12 mouse cellular contexts compared by ENCODE assay signal in the genomic region with DNA sequence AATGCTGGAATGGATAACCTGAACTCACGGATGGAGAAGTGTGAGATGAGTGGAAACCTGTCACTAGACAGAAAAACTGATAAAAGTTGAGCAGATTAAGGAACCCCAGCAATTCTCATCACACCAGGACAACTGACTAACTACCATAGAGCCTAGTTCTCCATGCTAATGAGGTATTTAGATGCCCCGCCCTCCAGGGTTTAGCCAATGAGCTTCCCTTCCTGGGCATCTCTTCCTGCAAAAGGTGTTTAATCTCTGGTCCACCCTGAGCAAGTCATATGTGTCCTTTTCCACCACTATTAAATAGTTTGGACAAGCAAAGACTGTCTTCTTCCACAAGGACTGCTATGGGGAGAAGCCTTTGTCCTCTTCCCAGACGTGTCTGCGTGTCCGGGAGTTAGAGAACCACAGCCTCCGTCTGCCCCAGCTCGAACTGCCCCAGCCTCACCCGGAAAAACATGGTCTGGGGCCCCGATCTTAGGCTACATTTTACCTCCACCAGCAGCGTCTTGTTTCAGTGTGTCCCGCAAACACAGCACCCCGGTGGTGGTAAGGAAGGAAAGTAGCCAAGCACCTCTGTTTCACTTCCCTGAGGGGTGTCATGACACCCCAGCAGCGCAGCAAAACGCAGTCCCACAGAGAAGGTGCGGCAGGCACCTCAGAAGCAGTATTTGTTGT. TPM values are rescaled to one million over a fixed set of nuclear protein-coding genes. Genes with fewer than 3 reads are reported as not detected.
DNase-seq lines count a peak whose midpoint lies in the region; ATAC-seq and TF ChIP-seq lines count a peak whose summit lies in the region.
"Had no signal": no experiment of that assay in that cellular context is flagged by ENCODE, and none has a peak within 500 bp of the region (broad histone marks: within the 10 kb centered on the region; RNA-seq: fewer than 3 reads in every experiment).

No protein-coding gene starts in this region.

- no peak overlapping the region for H3K27ac ChIP-seq in heart, embryonic 15.5 days
- H3K27ac ChIP-seq in heart, adult 2 months: no peak overlapping the region
- H3K27ac ChIP-seq in CH12.LX (ENCODE audit: insufficient read depth, low read depth): no peak overlapping the region
- H3K27ac ChIP-seq in intestine, embryonic 14.5 days (ENCODE audit: low read depth): no peak overlapping the region

- H3K36me3 ChIP-seq in heart, embryonic 15.5 days: no peaks in the 10 kb centered on the region
- no peaks in the 10 kb centered on the region for H3K36me3 ChIP-seq in heart, adult 2 months (ENCODE audit: control insufficient read depth, insufficient read depth, low read length)
- peaks cover 0 to 1% of the 10 kb centered on the region in 2 experiments for H3K36me3 ChIP-seq in CH12.LX (replicated peaks in 1 of 2; ENCODE audit: control insufficient read depth in 1 of 2, insufficient read depth in 1 of 2, low read length in 1 of 2)
- H3K36me3 ChIP-seq in intestine, embryonic 14.5 days (ENCODE audit: control insufficient read depth, insufficient read depth, low read length): no peaks in the 10 kb centered on the region

- in situ Hi-C loops in CH12.LX (cut with MboI; ENCODE audit: low pct_ligation_motif_present, low pct_unique_long_range_greater_than_20kb, low sequenced_read_pairs): no loop called here

- peak overlapping the region; percentile 45 for H3K4me2 ChIP-seq in heart, embryonic 15.5 days
- H3K4me2 ChIP-seq in CH12.LX (ENCODE audit: insufficient read depth, low read depth, poor library complexity, severe bottlenecking): peak overlapping the region; percentile 33; the same call in 1 of the 2 replicates
- H3K4me2 ChIP-seq in intestine, embryonic 14.5 days (ENCODE audit: low read length): peak overlapping the region; percentile 29

- peaks cover 4% of the 10 kb centered on the region; the same call in 1 of the 2 replicates for H3K4me1 ChIP-seq in heart, embryonic 15.5 days (replicated peaks)
- H3K4me1 ChIP-seq in heart, adult 2 months (ENCODE audit: control insufficient read depth, insufficient read depth, low read length): no peaks in the 10 kb centered on the region
- peaks cover 0 to 3% of the 10 kb centered on the region in 2 experiments; a peak in 1 of 4 replicates for H3K4me1 ChIP-seq in CH12.LX (ENCODE audit: control insufficient read depth in 1 of 2, insufficient read depth in 2 of 2)
- no peaks in the 10 kb centered on the region for H3K4me1 ChIP-seq in intestine, embryonic 14.5 days (replicated peaks; ENCODE audit: control insufficient read depth, insufficient read depth, low read length)

- 34% methylated on average over 15 of the region's 15 CpGs for WGBS in heart, embryonic 15.5 days
- WGBS in heart, adult 2 months: 54% methylated on average over 15 of the region's 15 CpGs
- WGBS in intestine, embryonic 14.5 days: 35% methylated on average over 15 of the region's 15 CpGs

- H3K79me2 ChIP-seq in heart, adult 2 months (replicated peaks; ENCODE audit: control insufficient read depth, insufficient read depth, low read length): no peaks in the 10 kb centered on the region
- H3K79me2 ChIP-seq in CH12.LX (replicated peaks; ENCODE audit: control insufficient read depth, extremely low read depth, insufficient read depth, poor library complexity, severe bottlenecking): no peaks in the 10 kb centered on the region

- intact Hi-C loops in heart, adult 2 months (cut with DNase I): loop anchor here (10.0 kb wide), 1 partner anchor 216 kb away; no protein-coding TSS in a partner anchor

- no peaks in the 10 kb centered on the region for H3K27me3 ChIP-seq in heart, embryonic 15.5 days
- H3K27me3 ChIP-seq in heart, adult 2 months (ENCODE audit: control insufficient read depth, insufficient read depth, low read length): no peaks in the 10 kb centered on the region
- no peaks in the 10 kb centered on the region for H3K27me3 ChIP-seq in CH12.LX (replicated peaks)
- no peaks in the 10 kb centered on the region for H3K27me3 ChIP-seq in intestine, embryonic 14.5 days (replicated peaks; ENCODE audit: control insufficient read depth, insufficient read depth, low read length)

- no peak for TF ChIP-seq POLR2A in heart, adult 2 months (IDR thresholded peaks at IDR 0.05; ENCODE audit: insufficient read depth, low read depth, low read length)
- no peak for TF ChIP-seq POLR2A in CH12.LX (IDR thresholded peaks at IDR 0.05; ENCODE audit: low read depth, low read length)

- DNase-seq in heart, adult 2 months: no peak
- DNase-seq in CH12.LX (ENCODE audit: extremely low read depth): no peak
- DNase-seq in intestine, embryonic 14.5 days (ENCODE audit: low spot score): no peak
- DNase-seq in testis, postnatal 10 days (ENCODE audit: low spot score): no peak
- DNase-seq in spleen, postnatal 4 days (ENCODE audit: low spot score in 2 of 2): no peak
- DNase-seq: gastrocnemius, postnatal 36 days; lung, postnatal 10 days had no signal

- TF ChIP-seq EP300 in heart, adult 2 months (IDR thresholded peaks at IDR 0.05; ENCODE audit: insufficient read depth, low read depth, low read length): no peak
- no peak for TF ChIP-seq EP300 in CH12.LX (IDR thresholded peaks at IDR 0.05; ENCODE audit: low read length)

- ATAC-seq in heart, embryonic 15.5 days (replicated peaks; ENCODE audit: insufficient number of reproducible peaks, insufficient read depth, low FRiP score, low read depth): no peak
- ATAC-seq in intestine, embryonic 14.5 days (replicated peaks; ENCODE audit: low FRiP score, low TSS enrichment, low read depth): no peak
- peak; percentile 30; the same call in 1 of the 2 replicates for ATAC-seq in neutrophil, adult 5-6 weeks (ENCODE audit: extremely low read depth, insufficient number of reproducible peaks, low FRiP score, poor library complexity, severe bottlenecking)
- no peak for ATAC-seq in megakaryocyte-erythroid progenitor cell, adult 5-6 weeks (replicated peaks; ENCODE audit: low FRiP score, low TSS enrichment, poor library complexity, severe bottlenecking)

- dilution Hi-C loops in CH12.LX (cut with MboI; ENCODE audit: extremely low pct_ligation_motif_present, extremely low pct_unique_long_range_greater_than_20kb, low sequenced_read_pairs): no loop called here

- no peaks in the 10 kb centered on the region for H3K9me3 ChIP-seq in heart, embryonic 15.5 days (replicated peaks)
- H3K9me3 ChIP-seq in CH12.LX (replicated peaks; ENCODE audit: low read length): no peaks in the 10 kb centered on the region
- no peaks in the 10 kb centered on the region for H3K9me3 ChIP-seq in intestine, embryonic 14.5 days (ENCODE audit: control insufficient read depth, low read length)

- no peak overlapping the region for H3K9ac ChIP-seq in heart, embryonic 15.5 days
- H3K9ac ChIP-seq in heart, adult 2 months (ENCODE audit: low read depth, low read length): no peak overlapping the region
- no peak overlapping the region; the same call in 1 of the 2 replicates for H3K9ac ChIP-seq in CH12.LX (ENCODE audit: insufficient read depth, low read depth)
- no peak overlapping the region for H3K9ac ChIP-seq in intestine, embryonic 14.5 days (ENCODE audit: low read length)

- 0 out of 2 replicates have a peak overlapping the region, but pooled peaks have one; percentile 23 for H3K4me3 ChIP-seq in heart, embryonic 15.5 days
- H3K4me3 ChIP-seq in heart, adult 2 months: no peak overlapping the region
- peak overlapping the region in 1 of 3 experiments; percentile 35 for H3K4me3 ChIP-seq in CH12.LX (replicated peaks in 1 of 3; ENCODE audit: low read depth in 2 of 3, low read length in 2 of 3, poor library complexity in 1 of 3)
- H3K4me3 ChIP-seq in intestine, embryonic 14.5 days (ENCODE audit: low read depth, low read length): peak overlapping the region; percentile 11; the same call in 1 of the 2 replicates

- no peak for TF ChIP-seq RAD21 in CH12.LX (IDR thresholded peaks at IDR 0.05; ENCODE audit: low read depth, low read length)

- TF ChIP-seq CTCF in heart, adult 2 months (IDR thresholded peaks at IDR 0.05): no peak
- no peak for TF ChIP-seq CTCF in CH12.LX (conservative IDR thresholded peaks at IDR 0.05 in 1 of 2, IDR thresholded peaks at IDR 0.05 in 1 of 2; ENCODE audit: low read depth in 2 of 2, low read length in 2 of 2)

TF ChIP-seq in CH12.LX, 34 proteins besides CTCF, POLR2A, EP300 and RAD21:
- TF ChIP-seq ELF1 (IDR thresholded peaks at IDR 0.05; ENCODE audit: low read depth, low read length) (peak; percentile 21; the same call in 1 of the 2 replicates), E2F4 (IDR thresholded peaks at IDR 0.05; ENCODE audit: insufficient replicate concordance, low read depth, low read length) (no peak)
TF ChIP-seq in CH12.LX: peak in this region for 1.

RNA-seq across cellular contexts. Expression of a gene that starts 26.1 kb away (rescaled TPM):
- polyA plus RNA-seq in heart, embryonic 15.5 days (2015; fragmentation: Nextera tagmentation; extraction: Ambion mirVana): 0.25 and 0.37 TPM in 2 replicates
- total RNA-seq in heart, adult 2 months (2021): under 1 TPM; 0.34 to 0.39 TPM
- polyA plus RNA-seq in heart, adult 2 months (2012; rRNA removed): 0.76 and 1.8 TPM in 2 replicates
- total RNA-seq in CH12.LX (2012; rRNA removed) (not detected in 2 replicates), CH12.LX (2014; rRNA removed) (0.09 and 0.16 TPM in 2 replicates)
- 0.79 and 1.3 TPM in 2 replicates for polyA plus RNA-seq in CH12.LX (2012; ENCODE audit: insufficient read length, low read depth)
- not detected in 2 replicates for polyA plus RNA-seq in intestine, embryonic 14.5 days (2014; fragmentation: Nextera tagmentation; extraction: Ambion mirVana)
- total RNA-seq in neutrophil, adult 5-6 weeks (2017): not detected in 2 replicates
- total RNA-seq in megakaryocyte-erythroid progenitor cell, adult 5-6 weeks (2014; fragmentation: Nextera tagmentation): not detected in 2 replicates
- not detected in 2 replicates for total RNA-seq in megakaryocyte-erythroid progenitor cell, adult 5-6 weeks (2017)
- total RNA-seq: MEL had no signal
- polyA plus RNA-seq: embryonic facial prominence, embryonic 11.5 days had no signal

RNA-seq across cellular contexts. Expression of a gene that starts 28.7 kb away (rescaled TPM):
- polyA plus RNA-seq in heart, embryonic 15.5 days (2015; fragmentation: Nextera tagmentation; extraction: Ambion mirVana): 7.8 and 10.2 TPM in 2 replicates
- total RNA-seq in heart, adult 2 months (2021): 10 to 100 TPM; 18.8 to 19.0 TPM
- polyA plus RNA-seq in heart, adult 2 months (2012; rRNA removed): 21.6 and 23.6 TPM in 2 replicates
- 8.6 and 9.7 TPM in 2 replicates for total RNA-seq in CH12.LX (2012; rRNA removed)
- 8.2 and 9.0 TPM in 2 replicates for total RNA-seq in CH12.LX (2014; rRNA removed)
- polyA plus RNA-seq in CH12.LX (2012; ENCODE audit: insufficient read length, low read depth): 51.3 and 55.7 TPM in 2 replicates
- polyA plus RNA-seq in intestine, embryonic 14.5 days (2014; fragmentation: Nextera tagmentation; extraction: Ambion mirVana): 18.2 and 21.1 TPM in 2 replicates
- 111 and 135 TPM in 2 replicates for total RNA-seq in neutrophil, adult 5-6 weeks (2017)
- total RNA-seq in megakaryocyte-erythroid progenitor cell, adult 5-6 weeks (2014; fragmentation: Nextera tagmentation): 116 and 120 TPM in 2 replicates
- 29.5 and 49.3 TPM in 2 replicates for total RNA-seq in megakaryocyte-erythroid progenitor cell, adult 5-6 weeks (2017)
